Mouse (Mus musculus): ENCODE measurements at regions not wholly inside any gene's neighbourhood (a gene's known extent, or its start where the extent isn't known, plus 50 kb on each side); places are given as distances from the start of the nearest gene placed in this dataset.

GRCm38 (mm10) chr16:8006631-8007030 is 418.3 kb downstream of the Tmem114 start:
- Histone ChIP-seq H3K27ac (replicated peaks; ENCODE audit: low read depth, low read length) (no peak overlapping the region), H3K9me3 (ENCODE audit: control insufficient read depth, low read length) (no peaks in the 10 kb centered on the region), H3K27me3 (ENCODE audit: control insufficient read depth, insufficient read depth, low read length) (no peaks in the 10 kb centered on the region), H3K4me3 (ENCODE audit: low read depth, low read length) (no peak overlapping the region), H3K4me1 (ENCODE audit: control insufficient read depth, insufficient read depth, low read length) (no peaks in the 10 kb centered on the region), H3K36me3 (ENCODE audit: control insufficient read depth, insufficient read depth, low read length) (no peaks in the 10 kb centered on the region), H3K9ac (ENCODE audit: low read length) (no peak overlapping the region), H3K4me2 (ENCODE audit: low read depth, severe bottlenecking) (no peak overlapping the region)
- ATAC-seq (ENCODE audit: insufficient number of reproducible peaks, low FRiP score, low TSS enrichment, low read depth): no peak
- DNase-seq (ENCODE audit: low spot score): no peak
- WGBS: 87% methylated on average over 3 of the region's 3 CpGs

DNA sequence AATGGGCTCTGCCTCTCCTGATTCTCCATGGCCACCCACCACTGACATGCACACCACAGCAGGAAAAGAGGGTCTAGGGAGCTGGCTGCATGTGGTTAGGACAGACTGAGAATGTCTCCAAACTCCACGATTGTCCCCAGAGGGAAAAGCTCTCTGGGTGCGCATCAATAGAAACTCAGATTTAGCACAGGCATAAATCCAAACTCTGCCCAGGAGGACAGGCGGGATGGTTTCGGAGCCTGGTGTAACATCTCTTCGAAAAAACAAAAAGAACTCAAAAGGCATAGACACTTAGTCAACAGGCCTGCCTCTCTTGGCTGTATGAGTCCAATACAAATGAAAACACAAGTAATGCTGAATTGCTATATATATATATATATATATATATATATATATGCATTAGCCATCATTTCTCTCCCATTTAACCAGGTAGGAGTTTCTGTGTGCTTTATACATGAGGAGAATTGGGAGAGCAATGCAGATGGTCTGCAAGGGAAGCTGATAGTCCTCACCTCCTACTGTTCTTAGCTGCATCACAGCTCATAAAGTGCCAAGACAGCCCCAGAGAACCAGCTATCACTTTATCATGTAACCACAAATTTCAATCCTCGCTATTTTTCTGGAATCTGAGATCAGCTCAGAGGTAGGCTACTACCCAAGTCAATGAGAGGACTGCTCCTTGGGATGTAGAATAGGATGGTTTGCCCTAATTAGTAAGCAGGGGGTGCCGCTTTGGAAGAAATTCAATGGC is 422.4 kb downstream of the Tmem114 start:
- no peak for ATAC-seq (ENCODE audit: insufficient number of reproducible peaks, low FRiP score, low TSS enrichment, low read depth)
- Histone ChIP-seq H3K4me3 (ENCODE audit: low read depth, low read length) (no peak overlapping the region), H3K27ac (replicated peaks; ENCODE audit: low read depth, low read length) (no peak overlapping the region), H3K27me3 (ENCODE audit: control insufficient read depth, insufficient read depth, low read length) (no peaks in the 10 kb centered on the region), H3K4me2 (ENCODE audit: low read depth, severe bottlenecking) (no peak overlapping the region), H3K9ac (ENCODE audit: low read length) (no peak overlapping the region), H3K9me3 (ENCODE audit: control insufficient read depth, low read length) (peaks cover 2% of the 10 kb centered on the region; the same call in 1 of the 2 replicates), H3K4me1 (ENCODE audit: control insufficient read depth, insufficient read depth, low read length) (no peaks in the 10 kb centered on the region), H3K36me3 (ENCODE audit: control insufficient read depth, insufficient read depth, low read length) (no peaks in the 10 kb centered on the region)
- 91% methylated on average over 7 of the region's 7 CpGs for WGBS
- no peak for DNase-seq (ENCODE audit: low spot score)

DNA sequence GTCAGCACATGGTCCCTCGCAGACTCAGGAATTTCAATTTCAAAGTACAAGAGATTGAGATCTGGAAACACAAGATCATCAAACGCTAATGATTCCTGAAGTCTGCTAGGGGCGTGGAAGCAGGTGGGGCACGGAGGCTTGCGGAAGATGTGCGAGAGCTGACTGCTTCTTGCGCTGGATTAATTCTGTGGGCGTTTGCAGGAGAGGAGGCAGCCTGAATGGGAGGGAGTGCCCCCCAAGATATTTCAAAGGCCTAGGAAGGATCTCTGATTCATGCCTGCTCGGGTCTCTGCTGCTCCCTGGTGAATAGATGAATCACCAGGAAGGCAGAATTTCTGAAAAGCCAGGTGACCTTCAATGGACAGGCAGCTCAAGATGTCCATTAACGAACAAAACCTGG is 442.1 kb downstream of the Tmem114 start:
- Histone ChIP-seq H3K9ac (ENCODE audit: low read length) (no peak overlapping the region), H3K9me3 (ENCODE audit: control insufficient read depth, low read length) (no peaks in the 10 kb centered on the region), H3K36me3 (ENCODE audit: control insufficient read depth, insufficient read depth, low read length) (no peaks in the 10 kb centered on the region), H3K27me3 (ENCODE audit: control insufficient read depth, insufficient read depth, low read length) (no peaks in the 10 kb centered on the region), H3K27ac (replicated peaks; ENCODE audit: low read depth, low read length) (no peak overlapping the region), H3K4me2 (ENCODE audit: low read depth, severe bottlenecking) (no peak overlapping the region), H3K4me1 (ENCODE audit: control insufficient read depth, insufficient read depth, low read length) (no peaks in the 10 kb centered on the region), H3K4me3 (ENCODE audit: low read depth, low read length) (no peak overlapping the region)
- ATAC-seq (ENCODE audit: insufficient number of reproducible peaks, low FRiP score, low TSS enrichment, low read depth): no peak
- 55% methylated on average over 10 of the region's 10 CpGs for WGBS
- no peak for DNase-seq (ENCODE audit: low spot score)

- DNase-seq (ENCODE audit: low spot score): no peak
- H3K9ac ChIP-seq (ENCODE audit: low read length): no peak overlapping the region
Observed at GRCm38 (mm10) chr16:7978466-7978865, 446.5 kb downstream of the Tmem114 start.

DNA sequence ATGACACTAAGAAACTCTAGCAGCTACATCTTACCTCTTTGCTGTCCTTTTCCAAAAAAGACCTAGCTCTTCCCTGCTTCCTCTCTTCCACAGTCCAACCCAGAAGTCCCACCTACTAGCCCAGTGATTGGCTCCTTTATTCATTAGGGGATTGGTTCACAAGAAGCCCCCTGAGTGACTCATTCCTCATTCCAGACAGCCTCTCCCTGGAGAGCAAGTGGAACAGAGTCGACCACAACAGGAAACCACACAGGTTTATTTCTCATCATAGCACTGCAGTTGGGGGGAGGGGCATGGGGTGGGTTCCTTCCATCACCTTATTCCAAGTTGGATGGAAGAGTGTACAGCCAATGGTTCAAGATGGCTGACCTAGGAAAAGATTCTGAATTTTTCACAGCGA is 473.3 kb downstream of the Tmem114 start:
- H3K4me1 ChIP-seq (ENCODE audit: control insufficient read depth, insufficient read depth, low read length): no peaks in the 10 kb centered on the region
- H3K4me2 ChIP-seq (ENCODE audit: low read depth, severe bottlenecking): no peak overlapping the region
- no peak overlapping the region for H3K9ac ChIP-seq (ENCODE audit: low read length)
- ATAC-seq (ENCODE audit: insufficient number of reproducible peaks, low FRiP score, low TSS enrichment, low read depth): no peak
- no peak overlapping the region for H3K4me3 ChIP-seq (ENCODE audit: low read depth, low read length)
- H3K9me3 ChIP-seq (ENCODE audit: control insufficient read depth, low read length): no peaks in the 10 kb centered on the region
- 72% methylated on average over 2 of the region's 2 CpGs for WGBS
- no peak overlapping the region for H3K27ac ChIP-seq (replicated peaks; ENCODE audit: low read depth, low read length)
- H3K27me3 ChIP-seq (ENCODE audit: control insufficient read depth, insufficient read depth, low read length): no peaks in the 10 kb centered on the region
- no peaks in the 10 kb centered on the region for H3K36me3 ChIP-seq (ENCODE audit: control insufficient read depth, insufficient read depth, low read length)
- DNase-seq (ENCODE audit: low spot score): no peak

More at GRCm38 (mm10) chr16:7978466-7978865, 446.5 kb downstream of the Tmem114 start:
- Histone ChIP-seq H3K4me1 (ENCODE audit: control insufficient read depth, insufficient read depth, low read length) (no peaks in the 10 kb centered on the region), H3K27ac (replicated peaks; ENCODE audit: low read depth, low read length) (no peak overlapping the region), H3K27me3 (ENCODE audit: control insufficient read depth, insufficient read depth, low read length) (no peaks in the 10 kb centered on the region), H3K36me3 (ENCODE audit: control insufficient read depth, insufficient read depth, low read length) (no peaks in the 10 kb centered on the region), H3K4me2 (ENCODE audit: low read depth, severe bottlenecking) (no peak overlapping the region), H3K9me3 (ENCODE audit: control insufficient read depth, low read length) (no peaks in the 10 kb centered on the region), H3K4me3 (ENCODE audit: low read depth, low read length) (no peak overlapping the region)
- no peak for ATAC-seq (ENCODE audit: insufficient number of reproducible peaks, low FRiP score, low TSS enrichment, low read depth)
- WGBS: 39% methylated on average over 6 of the region's 6 CpGs

DNA sequence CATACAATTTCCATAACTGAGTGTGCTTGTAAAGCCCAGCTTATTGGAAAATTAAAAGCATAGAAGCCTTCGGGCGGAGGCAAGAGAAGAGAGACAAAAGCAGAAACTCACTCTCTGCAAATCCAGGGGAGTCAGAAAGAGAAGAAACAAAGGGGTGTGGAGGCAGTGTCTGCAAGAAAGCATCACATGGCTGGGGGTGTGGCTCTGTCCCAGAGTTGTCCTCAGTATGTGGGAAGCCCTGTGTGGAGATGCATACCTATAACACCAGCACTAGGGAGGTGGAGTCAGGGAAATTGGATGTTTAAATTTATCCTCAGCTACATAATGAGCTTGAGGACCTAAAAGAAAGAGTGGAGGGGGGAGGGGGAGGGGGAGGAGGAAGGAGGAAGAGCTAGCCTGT is 482.6 kb downstream of the Tmem114 start:
- 90% methylated on average over 2 of the region's 2 CpGs for WGBS
- ATAC-seq (ENCODE audit: insufficient number of reproducible peaks, low FRiP score, low TSS enrichment, low read depth): no peak

GRCm38 (mm10) chr16:7937167-7937566 is 487.8 kb downstream of the Tmem114 start:
- no peaks in the 10 kb centered on the region for H3K27me3 ChIP-seq (ENCODE audit: control insufficient read depth, insufficient read depth, low read length)
- 50% methylated on average over 5 of the region's 5 CpGs for WGBS
- H3K9me3 ChIP-seq (ENCODE audit: control insufficient read depth, low read length): no peaks in the 10 kb centered on the region
- no peak for DNase-seq (ENCODE audit: low spot score)
- no peak overlapping the region for H3K9ac ChIP-seq (ENCODE audit: low read length)
- no peak for ATAC-seq (ENCODE audit: insufficient number of reproducible peaks, low FRiP score, low TSS enrichment, low read depth)
- no peak overlapping the region for H3K4me3 ChIP-seq (ENCODE audit: low read depth, low read length)
- H3K36me3 ChIP-seq (ENCODE audit: control insufficient read depth, insufficient read depth, low read length): no peaks in the 10 kb centered on the region
- no peak overlapping the region for H3K27ac ChIP-seq (replicated peaks; ENCODE audit: low read depth, low read length)
- no peaks in the 10 kb centered on the region for H3K4me1 ChIP-seq (ENCODE audit: control insufficient read depth, insufficient read depth, low read length)
- no peak overlapping the region for H3K4me2 ChIP-seq (ENCODE audit: low read depth, severe bottlenecking)

More for the DNA sequence above, 482.6 kb downstream of the Tmem114 start:
- Histone ChIP-seq H3K4me3 (ENCODE audit: low read depth, low read length) (no peak overlapping the region), H3K4me1 (ENCODE audit: control insufficient read depth, insufficient read depth, low read length) (no peaks in the 10 kb centered on the region), H3K9ac (ENCODE audit: low read length) (no peak overlapping the region), H3K27me3 (ENCODE audit: control insufficient read depth, insufficient read depth, low read length) (no peaks in the 10 kb centered on the region), H3K4me2 (ENCODE audit: low read depth, severe bottlenecking) (no peak overlapping the region), H3K36me3 (ENCODE audit: control insufficient read depth, insufficient read depth, low read length) (no peaks in the 10 kb centered on the region), H3K9me3 (ENCODE audit: control insufficient read depth, low read length) (no peaks in the 10 kb centered on the region), H3K27ac (replicated peaks; ENCODE audit: low read depth, low read length) (no peak overlapping the region)
- DNase-seq (ENCODE audit: low spot score): no peak

DNA sequence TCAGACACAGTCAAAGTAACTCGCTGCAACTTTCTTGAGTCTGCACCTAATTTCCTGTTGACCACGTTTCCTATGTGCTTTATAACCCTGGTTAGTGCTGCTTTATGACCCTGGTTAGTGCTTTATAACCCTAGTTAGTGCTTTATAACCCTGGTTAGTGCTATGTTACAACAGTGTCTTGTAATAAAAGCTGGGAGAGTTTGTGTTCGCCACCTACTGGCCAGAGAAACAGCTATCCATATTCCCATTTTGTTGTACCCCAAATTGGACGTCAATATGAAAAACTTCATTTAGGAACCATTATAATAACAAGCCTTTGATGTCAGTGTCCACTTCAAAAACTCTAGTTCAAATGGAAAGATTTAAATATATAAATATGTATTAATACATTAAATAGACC is 492.6 kb downstream of the Tmem114 start:
- no peak overlapping the region for H3K4me2 ChIP-seq (ENCODE audit: low read depth, severe bottlenecking)
- no peak overlapping the region for H3K4me3 ChIP-seq (ENCODE audit: low read depth, low read length)
- H3K27me3 ChIP-seq (ENCODE audit: control insufficient read depth, insufficient read depth, low read length): no peaks in the 10 kb centered on the region
- no peak overlapping the region for H3K27ac ChIP-seq (replicated peaks; ENCODE audit: low read depth, low read length)
- no peaks in the 10 kb centered on the region for H3K9me3 ChIP-seq (ENCODE audit: control insufficient read depth, low read length)
- 0 out of 2 replicates have a peak, but pooled peaks cover 2% of the 10 kb centered on the region for H3K4me1 ChIP-seq (ENCODE audit: control insufficient read depth, insufficient read depth, low read length)
- WGBS: 31% methylated on average over 4 of the region's 4 CpGs
- DNase-seq (ENCODE audit: low spot score) (no peak), ATAC-seq (ENCODE audit: insufficient number of reproducible peaks, low FRiP score, low TSS enrichment, low read depth) (no peak)
- no peaks in the 10 kb centered on the region for H3K36me3 ChIP-seq (ENCODE audit: control insufficient read depth, insufficient read depth, low read length)
- no peak overlapping the region for H3K9ac ChIP-seq (ENCODE audit: low read length)

GRCm38 (mm10) chr16:7931676-7932075 is 493.3 kb downstream of the Tmem114 start:
- Histone ChIP-seq H3K4me3 (ENCODE audit: low read depth, low read length) (no peak overlapping the region), H3K9ac (ENCODE audit: low read length) (no peak overlapping the region), H3K27me3 (ENCODE audit: control insufficient read depth, insufficient read depth, low read length) (no peaks in the 10 kb centered on the region), H3K9me3 (ENCODE audit: control insufficient read depth, low read length) (no peaks in the 10 kb centered on the region), H3K27ac (replicated peaks; ENCODE audit: low read depth, low read length) (no peak overlapping the region), H3K4me1 (ENCODE audit: control insufficient read depth, insufficient read depth, low read length) (0 out of 2 replicates have a peak, but pooled peaks cover 2% of the 10 kb centered on the region), H3K36me3 (ENCODE audit: control insufficient read depth, insufficient read depth, low read length) (no peaks in the 10 kb centered on the region), H3K4me2 (ENCODE audit: low read depth, severe bottlenecking) (no peak overlapping the region)
- 83% methylated on average over 6 of the region's 6 CpGs for WGBS
- DNase-seq (ENCODE audit: low spot score) (no peak), ATAC-seq (ENCODE audit: insufficient number of reproducible peaks, low FRiP score, low TSS enrichment, low read depth) (no peak)

Measured in limb, embryonic 11.5 days (tissue).